Mouse (Mus musculus) retina, embryonic 14.5 days (tissue): ENCODE results near the gene Gpatch8.

Experiments used
- DNase-seq: peaks from one replicate; pipeline ENCODE4 v3.0.0-alpha.2; 2015; ENCODE audit warnings: low spot score

Gene Gpatch8

DNA sequence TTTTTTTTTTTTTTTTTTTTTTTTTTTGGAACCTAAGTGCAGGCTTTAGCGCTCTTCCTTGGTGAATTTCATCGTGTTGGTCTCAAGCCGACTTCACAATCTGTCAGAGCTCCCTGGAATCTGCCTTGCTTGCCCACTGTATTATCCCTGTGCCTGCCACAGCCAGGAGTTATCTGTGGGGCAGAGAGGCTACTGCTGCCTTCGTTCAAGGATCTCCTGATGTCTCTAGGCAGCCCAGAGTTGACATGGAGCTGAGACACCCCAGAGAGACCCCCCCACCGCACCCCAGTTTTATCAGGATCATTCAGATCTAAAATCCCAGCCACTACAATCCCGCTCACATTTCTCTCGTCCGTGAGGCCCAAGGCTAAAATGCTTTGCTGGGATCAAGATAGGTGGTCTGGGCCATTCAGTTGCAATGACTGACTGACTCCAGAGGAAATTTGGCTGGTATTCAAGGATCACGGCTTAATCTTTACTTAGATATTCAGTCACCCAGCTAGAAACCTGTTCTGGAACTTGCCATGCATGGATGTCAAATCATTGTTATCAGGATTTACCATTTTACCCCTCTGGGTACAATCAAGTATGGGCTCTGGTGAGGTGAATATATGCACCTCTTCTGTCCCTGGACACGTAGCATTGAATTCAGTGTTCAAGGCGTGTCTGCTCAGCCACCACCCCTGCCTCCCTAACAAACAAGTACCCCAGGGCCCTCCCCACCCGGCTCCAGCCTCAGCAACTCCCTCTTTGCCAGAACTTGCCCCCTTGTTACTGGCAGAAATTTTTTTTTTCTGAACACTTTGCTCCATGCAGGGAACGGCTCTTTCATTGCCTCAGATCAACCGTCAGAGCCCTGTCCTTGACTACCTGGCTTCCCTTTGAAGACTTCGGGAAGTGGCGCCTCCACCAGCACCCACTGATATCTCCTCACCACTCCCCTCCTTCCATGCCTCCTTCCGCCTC is 106.9 kb downstream of the Gpatch8 start:
- DNase-seq: no peak

DNA sequence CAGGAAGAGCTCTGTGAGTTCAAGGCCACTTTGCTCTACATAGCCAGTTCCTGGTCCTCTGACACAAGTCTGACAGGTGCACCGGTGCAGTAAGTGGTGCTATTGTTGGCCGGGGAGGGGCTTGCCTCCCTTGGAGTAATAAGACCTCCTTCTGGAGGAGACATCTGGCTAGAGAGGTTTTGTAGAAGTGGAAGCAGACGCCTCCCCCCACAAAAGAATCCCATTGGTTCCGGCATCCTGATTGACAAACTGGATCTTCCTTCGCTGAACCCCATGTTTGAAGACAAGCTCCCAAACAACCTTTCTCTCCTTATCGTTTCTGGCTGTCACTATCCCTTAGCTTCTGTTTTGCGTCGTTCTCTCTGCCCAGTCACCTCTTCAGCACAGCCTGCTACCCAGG is 107.9 kb downstream of the Gpatch8 start:
- no peak for DNase-seq

DNA sequence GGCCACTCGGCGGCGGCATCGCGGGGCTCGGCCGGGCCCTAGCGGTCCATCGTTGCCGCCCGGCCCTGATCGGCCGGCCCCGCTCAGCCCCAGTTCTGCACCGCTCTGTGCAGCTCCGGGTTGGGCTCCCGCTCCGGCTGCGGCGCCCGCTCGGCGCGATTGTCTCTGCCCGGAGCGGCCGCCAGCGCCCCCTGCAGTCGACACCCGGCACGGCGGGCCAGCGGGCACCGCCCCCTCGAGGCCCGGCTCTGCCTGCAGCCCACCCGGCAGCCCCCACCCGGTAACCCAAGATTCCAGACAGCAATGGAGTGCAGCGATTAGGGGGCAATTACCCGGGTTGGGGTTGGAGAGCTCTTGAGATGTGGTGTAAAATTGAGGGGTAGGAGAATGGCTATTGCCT is 108.7 kb downstream of the Gpatch8 start, which contains the start of gene Fam171a2:
Fam171a2 (minus strand) TSS at position 186 of the 400 bp plus-strand sequence.
- peak; percentile 88 for DNase-seq

DNA sequence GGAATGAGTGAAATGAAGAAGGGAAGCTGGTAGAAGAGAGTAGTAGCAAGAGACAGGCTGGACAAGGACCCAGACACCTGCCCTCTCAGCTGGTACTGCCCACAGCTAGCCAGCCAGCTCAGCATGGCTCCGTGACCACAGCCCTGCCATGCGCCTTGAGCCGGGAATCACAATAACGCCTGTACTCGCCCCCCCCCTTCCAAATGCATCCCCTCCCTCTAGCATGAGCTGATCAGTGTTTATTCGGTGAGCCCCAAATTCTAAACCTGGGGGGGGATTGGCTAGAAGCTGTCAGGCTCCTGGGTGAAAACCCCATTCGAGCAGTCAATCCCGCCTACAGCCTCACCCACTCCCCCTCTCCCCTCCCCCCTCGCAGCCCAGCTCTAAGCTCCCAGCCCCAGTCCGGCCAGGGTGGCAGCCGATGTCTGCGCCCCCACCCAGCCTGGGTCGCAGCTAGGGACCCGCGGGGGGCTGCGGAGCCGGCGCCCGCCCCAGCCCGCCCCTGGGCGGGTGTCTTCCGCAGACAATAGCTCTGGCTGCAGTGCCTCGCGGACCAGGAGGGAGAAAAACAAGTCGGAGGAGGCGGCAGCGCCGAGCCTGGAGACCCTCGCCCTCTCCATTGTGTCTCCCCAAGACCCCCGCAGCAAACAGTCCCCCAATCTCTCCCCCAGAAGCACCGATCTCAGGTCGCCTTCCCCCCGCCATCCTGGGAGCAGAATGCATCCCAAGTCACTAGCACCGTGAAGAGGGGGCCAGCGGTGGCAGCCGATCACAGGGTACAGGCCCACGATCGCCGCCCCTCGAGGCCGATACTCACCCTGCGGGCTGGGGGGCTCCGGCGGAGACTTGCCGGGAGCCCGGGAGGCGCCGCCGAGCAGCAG is 109.4 kb downstream of the Gpatch8 start:
- DNase-seq: peak; percentile 69

DNA sequence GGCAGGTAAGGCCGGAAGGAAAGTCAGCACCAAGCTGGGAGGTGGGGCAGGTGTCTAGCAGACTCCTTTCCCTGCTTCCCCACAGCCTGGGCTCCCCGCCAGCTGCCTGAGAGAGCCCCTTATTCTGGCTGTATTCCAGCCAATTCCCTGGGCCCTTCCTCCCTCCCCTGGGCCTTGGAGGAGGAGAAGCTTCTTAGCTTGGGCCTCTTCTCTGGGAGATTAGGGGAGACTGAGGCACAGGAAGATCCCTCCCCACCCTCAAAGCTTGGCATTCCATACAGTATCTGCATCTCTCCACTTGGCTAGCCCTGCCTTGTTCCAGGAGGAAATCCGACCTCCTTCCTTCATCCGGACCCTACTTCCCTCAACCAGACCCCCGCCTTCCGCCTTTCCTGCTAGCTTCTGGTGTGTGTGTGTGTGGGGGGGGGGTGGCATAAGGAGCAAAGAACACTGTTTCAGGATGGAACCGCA is 110.3 kb downstream of the Gpatch8 start:
- no peak for DNase-seq

DNA sequence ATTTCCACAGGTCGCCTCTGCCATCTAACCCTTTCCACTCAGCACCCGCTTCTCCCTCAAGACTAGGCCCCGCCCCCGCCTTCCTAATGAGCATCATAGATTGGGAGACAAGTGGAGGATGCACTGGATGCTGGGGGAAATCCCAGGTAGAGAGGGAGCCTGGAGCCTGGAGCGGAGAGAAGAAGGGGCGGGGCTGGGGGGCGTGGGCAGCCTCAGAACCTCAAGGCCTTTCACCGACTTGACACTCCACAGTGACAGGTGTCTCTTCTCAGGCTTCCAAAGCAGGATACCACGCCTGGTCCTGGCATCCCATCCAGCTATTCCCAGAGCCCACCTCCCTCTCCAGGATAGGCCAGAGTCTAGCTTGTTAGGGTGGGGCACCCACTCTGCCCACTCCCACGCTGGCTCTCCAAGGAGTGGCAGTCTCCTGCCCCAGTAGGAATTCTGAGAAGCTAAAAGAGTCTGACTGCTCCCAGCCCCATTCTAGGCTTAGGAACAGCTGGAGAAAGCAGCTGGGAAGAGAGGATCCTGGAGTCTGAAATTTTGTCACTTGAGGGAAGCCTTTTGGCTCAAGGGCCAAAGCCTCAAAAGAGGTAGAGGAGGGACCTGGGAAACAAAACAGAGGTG is 110.8 kb downstream of the Gpatch8 start:
- peak; percentile 55 for DNase-seq

DNA sequence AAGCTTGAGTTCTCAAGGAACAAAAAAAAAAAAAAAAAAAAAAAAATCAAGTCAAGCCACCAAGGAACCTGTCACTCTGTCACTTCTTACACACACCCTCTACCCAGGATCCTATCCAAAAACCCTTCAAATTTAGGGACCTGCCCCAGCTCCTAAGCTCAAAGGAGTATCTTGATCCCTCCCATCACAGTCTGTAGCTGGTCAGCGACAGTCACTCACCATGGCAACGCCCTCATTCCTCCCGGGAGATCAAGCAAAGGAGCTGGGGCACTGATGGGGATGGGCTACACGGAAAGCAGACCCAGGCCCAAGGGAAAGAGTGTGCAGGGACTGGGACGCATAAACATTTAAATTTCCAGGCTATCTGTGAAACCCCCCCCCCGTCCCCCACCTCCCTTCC is 111.4 kb downstream of the Gpatch8 start:
- peak; percentile 78 for DNase-seq

DNA sequence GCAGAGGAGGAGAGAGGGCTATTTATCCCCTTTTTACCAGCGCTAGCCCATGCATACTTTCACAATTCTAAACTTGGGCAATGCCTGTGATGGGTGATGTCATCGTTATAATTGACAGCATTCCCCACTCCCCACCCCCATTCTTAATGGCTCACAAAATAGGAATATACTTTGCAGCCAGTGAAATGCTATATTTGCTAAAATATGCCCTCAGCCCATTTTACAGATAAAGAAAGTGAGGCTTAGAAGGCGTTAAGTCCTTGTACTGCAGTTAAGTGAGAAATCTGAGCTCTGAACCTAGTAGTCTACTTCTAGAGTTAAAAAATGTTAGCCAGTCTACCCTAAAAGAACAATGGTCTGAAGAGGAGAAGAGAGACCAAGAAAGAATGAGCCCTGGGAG is 111.9 kb downstream of the Gpatch8 start:
- DNase-seq: peak; percentile 20

DNA sequence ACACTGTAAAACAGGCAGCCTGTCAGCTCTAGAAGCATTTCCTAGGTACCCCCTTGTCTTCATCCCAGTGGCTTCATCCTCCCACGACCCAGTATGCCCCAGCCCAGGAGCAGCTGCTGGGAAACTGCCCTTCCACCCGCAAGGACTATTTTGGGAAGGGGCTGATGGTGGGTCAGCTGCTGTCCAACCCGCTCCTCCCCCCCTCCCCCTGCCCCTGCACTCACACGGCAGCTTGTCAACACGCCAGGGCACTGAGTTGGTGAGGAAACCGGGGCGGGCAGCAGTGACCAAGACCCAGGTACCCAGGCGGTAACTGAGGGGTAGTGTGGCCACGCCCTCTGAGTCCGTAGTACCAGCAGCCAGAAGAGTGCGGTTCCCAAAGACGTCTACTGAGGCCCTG is 112.5 kb downstream of the Gpatch8 start:
- DNase-seq: no peak

DNA sequence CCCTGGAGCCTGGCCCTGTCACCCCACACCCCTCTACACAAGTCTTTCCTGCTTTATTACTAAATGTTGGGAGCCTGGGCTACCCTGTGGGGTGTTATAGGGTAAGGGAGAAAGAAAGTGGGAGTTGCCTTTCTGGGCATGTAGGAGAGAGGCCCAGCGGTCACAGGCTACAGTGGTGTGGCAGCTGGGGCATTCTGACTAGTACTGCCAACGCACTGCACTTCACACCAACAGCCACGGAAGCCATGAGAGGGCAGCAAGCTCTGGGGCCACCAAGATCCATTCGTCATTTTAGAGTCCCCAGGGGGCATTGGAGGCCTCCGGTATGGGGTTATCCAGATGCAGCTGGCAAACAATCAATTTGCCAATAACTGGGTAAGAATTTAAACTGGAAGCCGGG is 114.1 kb downstream of the Gpatch8 start:
- DNase-seq: no peak

DNA sequence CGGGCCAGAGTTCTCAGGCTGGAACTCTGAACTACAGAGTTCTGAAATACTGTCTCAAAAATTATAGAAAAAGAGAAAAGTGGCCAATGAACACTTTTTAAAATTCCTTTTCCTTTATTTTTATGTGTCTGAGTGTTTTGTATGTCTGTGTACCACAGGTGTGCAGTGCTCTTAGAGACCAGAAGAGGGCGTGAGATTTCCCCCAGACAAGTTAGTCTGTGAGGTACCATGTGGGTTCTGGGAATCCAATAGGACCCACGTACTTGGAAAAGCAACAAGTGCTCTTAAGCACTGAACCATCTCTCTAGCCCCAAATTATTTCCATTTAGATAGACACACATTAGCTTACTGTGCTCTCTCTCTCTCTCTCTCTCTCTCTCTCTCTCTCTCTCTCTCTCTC is 114.8 kb downstream of the Gpatch8 start:
- DNase-seq: peak; percentile 25

DNA sequence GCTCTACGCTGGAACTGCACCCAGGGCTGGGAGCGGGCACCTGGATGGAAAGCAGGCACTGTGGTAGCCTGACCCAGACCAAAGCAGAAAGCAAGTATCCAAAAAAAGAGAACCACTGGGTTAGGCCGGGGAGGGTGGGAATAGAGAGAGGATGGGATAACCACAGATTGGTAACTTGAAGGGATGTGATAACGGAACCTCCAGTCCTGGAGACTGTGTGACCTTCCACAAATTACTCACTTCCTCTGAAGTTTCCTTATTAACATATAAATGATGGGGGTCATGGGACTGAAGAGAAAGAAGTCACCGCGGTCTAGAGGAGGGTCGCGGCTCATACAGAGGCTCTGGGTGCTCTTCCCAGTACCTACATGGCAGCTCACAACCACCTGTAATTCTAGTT is 115.9 kb downstream of the Gpatch8 start:
- DNase-seq: no peak

DNA sequence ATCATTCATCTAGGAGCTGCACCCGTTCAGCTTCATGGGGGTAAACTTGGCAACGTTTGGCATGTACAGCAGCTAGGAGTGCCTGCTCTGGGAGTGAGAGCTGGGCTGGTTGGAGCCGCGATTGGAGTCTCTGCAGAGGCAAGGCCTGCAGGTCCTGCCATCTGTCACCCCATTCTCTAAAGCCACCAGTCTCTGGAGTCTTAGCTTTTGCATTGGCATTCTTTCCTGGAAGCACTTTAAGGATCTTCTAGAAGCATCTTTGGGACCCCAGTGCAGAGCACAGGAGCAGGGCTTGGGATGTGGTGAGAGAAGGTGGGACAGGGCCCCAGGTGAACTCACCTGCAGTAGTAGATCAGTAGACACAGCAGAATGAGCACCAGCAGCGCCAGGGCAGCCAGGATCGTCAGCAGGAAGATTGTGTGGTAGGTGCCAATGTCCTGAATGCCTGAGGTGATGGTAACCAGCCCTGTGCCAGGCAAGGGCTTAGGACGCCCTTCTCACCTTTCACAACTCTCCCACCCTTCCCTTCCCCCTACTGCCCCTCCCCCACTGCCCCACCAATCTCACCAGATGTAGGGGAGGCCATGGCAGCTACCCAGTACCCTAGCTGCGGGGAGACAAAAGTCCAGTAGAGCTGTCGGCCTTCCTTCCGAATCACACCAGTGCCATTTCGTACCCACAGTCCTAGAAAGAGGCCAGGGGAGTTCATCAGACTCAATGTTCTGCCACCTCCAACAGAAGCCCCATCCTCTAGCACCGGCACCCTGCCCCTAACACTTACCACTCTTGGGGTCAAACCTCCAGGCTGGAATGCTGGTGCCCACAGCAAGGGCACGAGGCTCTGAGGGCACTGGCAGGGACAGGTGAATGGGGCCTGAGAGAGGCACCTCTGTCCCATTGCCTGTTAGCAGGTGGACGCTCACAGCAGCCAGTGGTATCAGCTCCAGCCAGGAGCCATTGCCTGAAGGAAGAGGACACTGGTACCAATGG is 116.8 kb downstream of the Gpatch8 start:
- DNase-seq: no peak

DNA sequence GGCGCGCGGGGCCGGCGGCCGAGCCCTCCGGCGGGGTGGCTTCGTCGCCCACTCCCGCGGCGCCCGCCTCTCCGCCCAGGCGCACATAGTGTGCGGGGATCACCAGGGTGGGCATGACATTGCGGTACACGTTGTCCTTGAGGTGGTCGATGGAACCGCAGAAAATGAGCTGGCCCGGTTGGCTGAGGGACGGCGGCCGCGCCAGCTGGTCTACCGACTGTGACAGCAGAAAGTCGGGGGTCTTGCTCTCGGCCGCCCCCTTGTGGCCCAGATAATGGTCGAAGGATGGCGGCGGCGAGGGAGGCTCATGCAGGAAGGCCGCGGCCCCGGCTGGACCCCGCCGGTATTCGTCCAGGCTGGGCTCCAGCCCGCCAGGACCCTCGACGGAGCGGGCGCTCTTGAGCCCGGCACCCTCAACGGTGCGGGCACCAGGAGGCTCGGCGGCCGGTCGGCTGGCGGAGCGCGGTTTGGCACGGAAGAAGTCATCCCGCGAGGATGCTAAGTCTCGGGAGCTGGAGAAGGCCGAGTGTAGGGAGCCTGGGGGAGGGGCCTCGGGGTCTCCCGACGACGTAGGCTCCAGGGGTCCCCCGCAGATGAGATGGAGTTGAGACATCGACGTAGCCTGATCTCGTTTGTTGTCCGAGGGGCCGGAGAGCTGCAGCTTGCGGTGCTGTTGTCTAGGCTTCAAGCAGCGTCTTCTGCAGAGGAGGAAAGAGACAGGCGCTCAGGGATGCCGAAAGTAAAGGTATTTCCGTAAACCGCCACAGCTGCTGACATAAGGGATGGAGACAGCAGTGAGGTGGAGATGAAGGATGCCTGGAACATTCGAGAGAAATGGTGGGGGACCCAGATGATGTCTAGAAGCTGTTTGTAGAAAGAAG is 117.7 kb downstream of the Gpatch8 start:
- DNase-seq: peak; percentile 95

DNA sequence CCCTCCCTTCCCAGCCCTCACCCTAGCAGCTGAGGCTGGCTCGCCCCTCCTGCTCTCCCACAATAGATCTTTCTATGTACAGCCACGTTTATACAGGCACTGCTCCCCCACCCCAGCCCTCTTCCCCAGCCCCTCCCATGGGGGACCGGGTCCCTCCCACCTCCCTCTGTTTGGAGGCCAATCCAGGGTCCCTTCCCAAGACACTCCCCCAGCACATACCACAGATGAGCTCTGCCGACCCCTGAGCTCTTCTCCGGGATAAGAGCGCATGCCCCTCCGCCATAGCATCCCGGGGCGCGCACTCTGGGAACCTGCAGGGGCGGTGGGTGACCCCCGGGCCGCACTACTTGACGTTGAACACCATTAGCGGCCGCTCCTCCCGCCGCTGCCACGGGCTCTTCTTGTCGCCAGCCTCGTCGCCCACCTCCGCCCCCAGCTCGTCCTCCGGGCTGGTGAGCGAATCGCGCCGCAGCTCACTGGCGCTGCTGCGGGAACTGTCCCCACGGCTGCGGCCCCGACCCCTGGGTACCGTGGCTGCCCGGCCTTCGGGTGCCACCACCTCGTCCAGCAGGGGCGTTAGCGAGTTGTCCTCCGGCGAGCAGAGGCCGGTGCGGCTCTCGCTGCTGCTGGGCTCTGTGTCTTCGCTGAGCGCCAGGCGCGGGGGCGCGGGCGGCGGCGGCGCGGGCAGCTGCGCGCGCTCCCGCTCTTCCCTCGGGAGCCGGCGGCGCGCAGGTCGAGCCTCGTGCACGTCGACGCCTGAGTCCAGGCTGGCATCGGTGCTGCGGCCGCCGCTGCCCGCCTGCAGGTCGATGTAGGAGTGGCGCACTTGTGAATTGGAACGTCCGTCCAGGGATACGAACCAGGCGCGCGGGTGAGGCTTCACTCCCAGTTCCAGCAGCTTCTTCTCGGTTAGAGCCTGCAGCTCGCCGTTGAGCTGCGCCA is 118.8 kb downstream of the Gpatch8 start:
- DNase-seq: peak; percentile 73

DNA sequence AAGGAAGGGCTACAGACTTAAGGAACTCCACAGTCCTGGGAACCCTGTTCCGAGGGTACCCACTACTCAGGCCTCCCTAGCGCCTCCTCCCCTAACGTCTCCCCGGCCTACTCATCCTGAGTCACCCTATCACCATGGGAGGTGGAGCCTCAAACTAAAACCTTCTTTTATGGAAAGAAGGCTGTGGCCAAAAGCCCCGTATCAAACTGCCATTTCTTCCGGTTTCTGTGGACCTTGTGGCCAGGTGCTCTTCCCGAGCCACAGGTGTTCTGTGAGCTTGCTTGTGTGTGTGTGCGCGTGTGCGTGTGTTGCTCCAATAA is 119.8 kb downstream of the Gpatch8 start:
- no peak for DNase-seq

DNA sequence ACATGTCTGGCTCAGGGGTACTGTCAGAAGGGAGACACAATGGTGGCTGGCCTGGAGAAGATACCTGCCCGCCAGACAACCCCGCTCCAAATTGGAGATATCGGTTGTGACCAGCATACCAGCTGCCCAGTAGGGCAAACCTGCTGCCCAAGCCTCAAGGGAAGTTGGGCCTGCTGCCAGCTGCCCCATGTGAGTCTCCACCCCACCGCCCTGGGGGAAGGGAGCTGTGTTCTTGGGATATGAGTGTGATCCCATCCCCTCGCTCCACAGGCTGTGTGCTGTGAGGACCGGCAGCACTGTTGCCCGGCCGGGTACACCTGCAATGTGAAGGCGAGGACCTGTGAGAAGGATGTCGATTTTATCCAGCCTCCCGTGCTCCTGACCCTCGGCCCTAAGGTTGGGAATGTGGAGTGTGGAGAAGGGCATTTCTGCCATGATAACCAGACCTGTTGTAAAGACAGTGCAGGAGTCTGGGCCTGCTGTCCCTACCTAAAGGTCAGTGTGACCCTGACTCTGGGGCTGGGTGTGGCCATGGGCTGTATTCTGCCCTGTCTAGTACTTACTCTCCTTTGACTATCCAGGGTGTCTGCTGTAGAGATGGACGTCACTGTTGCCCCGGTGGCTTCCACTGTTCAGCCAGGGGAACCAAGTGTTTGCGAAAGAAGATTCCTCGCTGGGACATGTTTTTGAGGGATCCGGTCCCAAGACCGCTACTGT is 120.3 kb downstream of the Gpatch8 start:
- DNase-seq: no peak
